Mouse (Mus musculus) erythroblast, embryonic 14.5 days (primary cell): ENCODE data around the gene Pnpla2.

Source experiments
- GATA1 ChIP-seq: IDR thresholded peaks from 2 replicates; pipeline ENCODE4 v1.6.1; 2012; ENCODE audit warnings: low read length, inconsistent platforms, mixed read lengths
- TAL1 ChIP-seq: IDR thresholded peaks from 3 replicates; pipeline ENCODE4 v1.6.1; 2012; ENCODE audit warnings: low read length, inconsistent platforms, mixed read lengths

- no peak for TF ChIP-seq GATA1
- TF ChIP-seq TAL1: no peak
These were observed 18.5 kb upstream of the Pnpla2 start for GRCm38 (mm10) chr7:141436523-141436892.
